Mouse (Mus musculus) spleen, postnatal 4 days (tissue): ENCODE measurements around the gene Nxph3.

ENCODE experiments used
- DNase-seq, 2 experiments: peaks; one replicate each; pipeline ENCODE4 v3.0.0; 2022; ENCODE audit warnings: low spot score in 2 of 2

The Nxph3 gene

DNA sequence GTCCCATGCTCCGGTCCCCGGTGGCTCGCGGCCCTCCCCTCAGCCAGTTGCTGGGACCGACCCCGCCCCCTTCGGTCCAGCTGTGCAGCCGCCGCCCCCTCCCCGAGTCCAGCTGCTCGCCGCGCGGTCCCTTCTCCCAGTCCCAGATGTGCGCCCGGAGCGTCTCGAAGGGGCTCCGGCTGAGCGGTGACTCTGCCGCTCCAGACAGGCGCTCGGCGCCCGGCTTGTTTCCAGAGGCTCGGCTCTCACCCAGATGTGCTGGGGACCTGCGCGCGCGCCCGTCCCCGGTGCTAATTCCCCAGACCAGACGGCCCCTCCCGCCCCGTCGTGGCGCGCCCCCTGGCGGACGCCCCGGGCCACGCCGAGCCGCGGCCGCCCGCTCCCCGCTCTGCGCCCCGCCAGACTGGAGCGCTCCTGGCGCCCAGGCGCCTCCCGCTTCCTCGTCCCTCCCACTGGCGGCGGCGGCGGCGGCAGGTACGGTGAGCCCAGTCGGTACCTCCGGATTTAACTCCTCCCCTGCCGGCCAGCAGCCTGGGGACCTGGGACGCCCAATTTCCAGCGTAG lies at the start of gene Nxph3:
Nxph3 (minus strand) TSS at position 273 of the 564 bp plus-strand sequence.
- DNase-seq: peak; percentile 46 to 87

DNA sequence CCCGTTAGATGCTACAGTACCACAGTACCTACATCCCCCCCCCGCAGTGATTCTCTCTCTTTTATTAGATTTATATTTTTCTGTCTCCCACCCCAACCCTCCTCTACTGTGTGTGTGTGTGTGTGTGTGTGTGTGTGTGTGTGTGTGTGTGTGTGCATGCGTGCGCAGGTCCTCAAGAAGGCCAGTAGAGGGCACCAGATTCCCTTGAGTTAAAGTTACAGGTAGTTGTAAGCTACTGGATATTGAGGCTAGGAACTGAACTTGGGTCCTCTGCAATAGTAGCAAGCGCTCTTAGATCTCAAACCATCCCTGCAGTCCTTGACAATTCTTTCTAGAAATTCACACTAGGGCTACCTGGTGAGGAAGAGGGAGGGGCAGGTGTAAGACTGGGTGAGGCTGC lies 49.5 kb upstream of the Nxph3 start:
- DNase-seq: no peak

DNA sequence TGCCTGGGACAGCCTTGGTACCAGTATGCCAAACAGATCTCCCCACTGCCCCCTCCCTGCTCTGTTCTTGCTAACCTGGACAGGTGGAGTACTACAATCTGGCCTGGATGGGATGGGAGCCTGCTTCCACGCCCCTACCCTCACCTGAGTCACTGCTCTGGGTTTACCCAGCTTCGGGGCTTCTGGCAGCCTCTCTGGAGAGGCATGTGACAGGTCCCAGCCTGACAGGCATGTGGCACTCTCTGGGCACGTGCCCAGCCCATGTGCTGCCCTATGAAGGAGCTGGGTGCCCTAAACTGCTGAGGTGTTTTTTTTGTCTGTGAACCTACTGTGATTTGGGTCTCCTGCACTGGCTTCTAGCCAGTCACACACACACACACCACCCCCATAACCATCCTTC lies 46.4 kb upstream of the Nxph3 start:
- no peak for DNase-seq

DNA sequence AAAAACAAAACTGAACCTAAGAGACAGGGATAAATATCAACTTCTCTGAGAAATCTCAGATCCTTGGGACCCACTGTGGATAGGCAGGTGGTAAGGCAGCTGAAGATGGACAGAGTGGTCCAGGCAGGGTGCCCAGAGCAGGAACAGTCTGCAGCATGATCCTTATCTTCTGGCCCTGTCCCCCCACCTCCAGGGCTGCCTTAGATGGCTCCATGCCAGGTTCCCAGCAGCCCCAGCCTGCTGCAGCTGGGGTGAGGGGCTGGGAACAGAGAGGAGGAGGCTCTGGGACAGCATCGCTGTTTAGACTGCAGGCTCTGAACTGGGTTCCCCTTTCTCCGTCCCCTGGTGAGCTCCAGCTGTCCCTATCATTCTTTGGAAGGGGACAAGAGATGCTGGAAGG lies 45.4 kb upstream of the Nxph3 start:
- no peak for DNase-seq

DNA sequence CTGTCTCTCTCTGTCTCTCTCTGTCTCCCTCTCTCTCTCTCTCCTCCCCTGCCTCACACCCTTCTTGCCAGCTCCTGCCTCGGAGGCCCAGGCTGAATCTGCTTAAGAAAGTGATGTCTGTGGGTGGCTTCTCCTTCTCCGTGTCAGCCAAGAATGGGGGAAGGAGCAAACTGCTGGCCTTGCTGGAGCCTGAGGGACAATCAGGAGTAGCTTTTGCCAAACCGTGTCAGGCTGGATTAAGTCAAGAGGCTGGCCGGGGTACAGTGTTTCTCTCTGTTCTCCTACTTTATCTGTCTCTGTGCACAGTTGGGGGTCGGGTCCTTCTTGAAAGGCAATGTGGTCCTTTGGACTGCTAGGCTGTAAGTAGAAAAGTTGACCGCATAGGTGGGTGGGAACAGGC lies 43.3 kb upstream of the Nxph3 start:
- DNase-seq: no peak

DNA sequence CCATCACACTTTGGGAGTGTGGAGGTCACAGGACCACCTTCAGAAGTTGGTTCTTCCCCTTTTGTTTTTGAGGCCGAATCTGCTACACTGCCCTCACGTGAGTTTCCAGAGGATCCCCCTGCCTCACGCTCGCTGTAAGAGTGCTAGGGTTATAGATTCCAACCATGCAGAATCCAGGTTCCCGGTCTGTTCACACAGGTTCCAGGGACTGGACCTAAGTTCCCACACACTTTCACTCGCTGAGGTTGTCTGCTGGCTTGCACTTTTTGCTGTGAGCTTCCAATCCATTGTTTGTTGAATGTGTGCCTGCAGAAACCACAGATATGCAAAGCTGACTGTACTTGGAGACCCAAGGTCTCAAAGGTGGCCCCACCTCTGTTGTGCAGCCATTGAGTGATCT lies 42.7 kb upstream of the Nxph3 start:
- DNase-seq: no peak

DNA sequence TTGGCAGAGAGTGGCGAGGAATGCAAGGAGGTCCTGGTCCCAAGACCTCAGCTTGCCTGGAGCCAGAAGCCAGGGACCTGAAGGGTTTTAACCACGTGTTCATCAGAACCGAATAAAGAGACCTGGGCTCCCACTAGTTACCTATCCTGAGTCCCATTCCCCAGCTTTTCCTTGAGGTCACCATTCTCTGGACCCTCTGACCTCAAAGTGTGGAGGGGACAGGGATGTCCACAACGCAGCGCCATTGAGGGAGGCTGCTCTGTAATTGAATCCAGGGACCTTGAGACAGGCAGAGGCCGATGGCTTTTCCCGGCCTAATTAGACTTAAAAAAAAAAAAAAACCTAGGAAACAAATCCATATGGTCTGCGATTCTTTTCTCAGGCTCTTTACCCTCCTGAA lies 40.9 kb upstream of the Nxph3 start:
- DNase-seq: no peak

DNA sequence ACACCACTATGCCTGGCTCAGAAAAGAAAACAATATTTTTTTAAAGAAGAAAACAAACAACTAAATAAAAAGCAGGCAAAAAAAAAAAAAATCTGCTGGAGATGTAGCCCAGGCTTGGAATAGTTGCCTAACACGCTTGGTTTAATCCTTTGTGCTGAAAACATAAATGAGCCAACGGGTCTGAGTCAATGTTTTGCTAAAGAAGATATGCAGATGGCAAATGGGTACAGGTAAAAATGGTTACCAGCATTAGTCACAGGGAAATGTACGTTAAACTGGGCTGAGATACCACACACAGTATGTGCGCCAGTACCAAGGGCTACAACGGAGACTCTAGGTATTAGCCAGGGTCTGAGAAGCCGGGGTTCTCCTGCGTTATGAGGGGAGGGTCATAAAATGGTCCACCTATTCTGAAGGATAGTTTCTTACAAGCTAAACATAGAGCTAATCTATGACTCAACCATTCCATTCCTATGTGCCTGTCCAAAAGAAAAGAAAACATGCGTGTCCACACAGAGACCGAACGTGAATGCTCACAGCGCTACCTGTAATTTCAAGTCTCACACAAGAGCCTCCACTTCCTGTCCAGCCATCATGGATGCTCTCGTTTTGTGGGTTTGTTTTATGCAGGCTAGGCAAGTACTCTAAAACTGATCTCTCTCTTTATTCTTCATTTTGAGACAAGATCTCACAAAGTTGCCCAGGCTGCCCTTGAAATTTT lies 36.1 kb upstream of the Nxph3 start:
- DNase-seq: no peak

DNA sequence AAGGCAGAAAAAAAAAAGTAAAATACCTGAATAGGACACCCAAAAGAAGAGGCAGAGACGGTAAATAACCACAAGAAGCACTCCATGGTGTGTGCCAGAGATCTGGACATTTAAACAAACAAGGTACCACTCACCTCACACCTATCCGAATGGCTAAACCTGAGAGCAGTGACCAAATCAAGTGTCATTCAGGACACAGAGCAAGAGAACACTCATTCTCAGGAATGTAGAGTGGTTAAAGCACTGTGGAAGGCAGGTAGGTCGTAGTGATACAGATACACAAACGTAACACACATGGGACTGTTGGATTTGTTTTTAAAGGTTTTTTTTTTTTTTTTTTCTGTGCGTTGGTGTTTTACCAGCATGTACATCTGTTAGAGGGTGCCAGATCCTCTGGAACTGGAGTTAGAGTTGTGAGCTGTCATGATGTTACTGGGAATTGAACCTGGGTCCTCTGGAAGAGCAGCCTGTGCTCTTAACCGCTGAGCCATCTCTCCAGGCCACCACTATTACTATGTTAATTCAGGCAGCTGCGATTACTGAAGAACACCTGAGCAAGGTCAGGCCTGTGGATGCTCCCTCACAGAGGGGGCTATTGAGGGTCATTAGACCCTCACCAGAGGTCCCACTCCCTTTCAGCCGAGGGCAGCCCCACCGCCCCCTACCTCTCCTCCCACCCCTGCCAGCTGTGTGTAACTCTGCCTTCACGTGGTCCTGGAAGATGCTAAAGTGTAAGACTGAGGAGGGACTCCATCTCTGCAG lies 31.8 kb upstream of the Nxph3 start:
- no peak for DNase-seq

DNA sequence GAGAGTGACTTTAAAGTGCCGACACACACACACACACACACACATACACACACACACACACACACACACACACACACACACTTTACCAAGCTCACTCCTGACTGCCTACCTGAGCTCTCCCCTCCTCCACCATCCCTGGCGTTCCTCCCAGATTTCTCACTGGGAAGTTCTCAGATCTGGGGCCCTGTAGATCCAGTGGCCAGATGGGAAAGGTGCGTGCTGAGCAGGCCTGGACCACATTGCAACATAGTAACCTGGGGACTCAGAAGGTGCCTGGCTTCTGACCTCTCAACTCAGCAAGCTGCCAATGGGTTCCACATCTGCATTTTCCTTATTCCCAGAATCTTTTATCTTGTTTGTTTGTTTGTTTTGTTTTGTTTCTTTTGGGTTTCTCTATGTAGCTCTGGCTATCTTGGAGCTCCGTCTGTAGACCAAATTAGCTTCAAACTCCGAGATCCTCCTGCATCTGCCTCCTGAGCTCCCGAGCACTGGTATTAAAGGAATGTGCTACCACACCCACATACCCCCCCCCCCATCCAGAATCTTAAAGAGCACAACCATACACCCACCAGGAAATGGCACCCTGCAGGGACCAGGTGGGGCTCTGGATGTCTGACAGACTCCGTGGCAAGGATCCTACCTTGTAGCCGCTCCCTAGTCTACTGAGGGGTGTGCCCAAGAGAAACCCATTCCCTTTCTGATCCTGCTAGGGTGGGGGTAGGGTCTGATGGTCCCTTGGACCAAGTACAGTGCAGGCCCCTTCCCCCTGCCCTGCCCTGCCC lies 30.4 kb upstream of the Nxph3 start:
- DNase-seq: no peak

DNA sequence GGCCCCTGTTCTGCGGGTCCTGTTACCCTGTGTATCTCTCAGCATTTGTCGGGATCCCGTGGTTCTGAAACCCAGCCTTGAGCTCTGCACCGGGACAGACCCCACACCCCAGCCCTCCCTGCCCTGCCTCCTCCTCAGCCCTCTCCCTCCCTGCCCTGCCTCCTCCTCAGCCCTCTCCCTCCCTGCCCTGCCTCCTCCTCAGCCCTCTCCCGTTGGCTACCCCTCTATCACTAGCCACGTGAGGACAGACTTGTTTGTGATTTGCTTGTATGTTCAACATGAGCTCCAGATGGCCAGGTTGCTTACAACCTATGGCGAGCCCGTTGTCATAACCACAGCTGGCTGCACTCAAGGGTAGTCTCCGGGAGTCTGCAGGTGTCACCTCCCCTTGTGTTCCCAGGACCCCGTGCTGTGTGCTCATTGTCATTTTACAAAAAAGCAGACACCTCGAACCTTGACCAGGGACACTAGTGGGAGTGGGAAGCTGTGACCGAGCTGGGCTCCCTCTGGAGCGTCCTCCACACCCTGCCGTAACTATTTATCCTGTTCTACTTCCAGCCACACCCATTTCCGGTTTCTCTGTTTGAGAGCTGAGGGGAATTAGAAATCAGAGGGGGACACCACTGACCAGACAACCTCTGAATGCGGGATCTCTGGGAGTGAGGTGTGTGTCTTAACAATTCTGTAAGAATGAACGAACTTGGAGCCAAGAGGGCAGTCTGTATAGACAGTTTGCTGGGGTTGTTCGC lies 26.4 kb upstream of the Nxph3 start:
- no peak for DNase-seq

DNA sequence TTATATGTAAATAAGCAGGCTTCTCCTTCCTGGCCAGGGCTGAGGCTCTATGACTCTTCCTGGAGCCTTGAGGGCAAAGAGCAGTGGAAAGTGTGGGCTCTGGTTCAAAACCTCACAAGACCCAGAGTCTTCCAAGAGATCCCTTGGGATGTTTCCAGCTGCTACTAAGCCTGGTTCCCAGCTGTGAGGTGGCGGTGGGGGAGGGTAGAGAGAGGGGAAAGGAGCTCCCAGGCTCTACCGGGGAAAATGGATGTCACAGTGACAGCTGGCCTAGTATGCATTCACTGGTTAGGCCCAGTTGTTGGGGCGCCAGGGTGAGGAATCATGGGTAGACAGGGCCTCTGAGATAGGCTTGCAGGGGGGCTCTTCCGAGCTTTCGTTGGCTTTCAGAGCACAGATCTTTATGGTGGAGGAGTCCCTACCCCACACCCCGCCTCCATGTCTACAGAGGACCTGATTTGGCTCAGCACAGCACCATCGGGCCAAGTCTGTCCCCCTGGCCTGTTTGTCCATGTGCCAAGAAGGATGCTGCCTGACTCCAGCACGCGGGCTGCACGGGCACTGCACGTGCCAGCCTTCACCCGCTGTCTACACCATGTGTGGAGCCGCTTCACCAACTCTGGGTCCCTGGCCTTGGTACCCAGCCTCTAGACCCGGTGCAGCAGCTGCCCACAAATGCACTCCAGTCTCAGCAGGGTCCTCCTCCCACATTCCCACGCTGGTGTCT lies 24.2 kb upstream of the Nxph3 start:
- DNase-seq: no peak

DNA sequence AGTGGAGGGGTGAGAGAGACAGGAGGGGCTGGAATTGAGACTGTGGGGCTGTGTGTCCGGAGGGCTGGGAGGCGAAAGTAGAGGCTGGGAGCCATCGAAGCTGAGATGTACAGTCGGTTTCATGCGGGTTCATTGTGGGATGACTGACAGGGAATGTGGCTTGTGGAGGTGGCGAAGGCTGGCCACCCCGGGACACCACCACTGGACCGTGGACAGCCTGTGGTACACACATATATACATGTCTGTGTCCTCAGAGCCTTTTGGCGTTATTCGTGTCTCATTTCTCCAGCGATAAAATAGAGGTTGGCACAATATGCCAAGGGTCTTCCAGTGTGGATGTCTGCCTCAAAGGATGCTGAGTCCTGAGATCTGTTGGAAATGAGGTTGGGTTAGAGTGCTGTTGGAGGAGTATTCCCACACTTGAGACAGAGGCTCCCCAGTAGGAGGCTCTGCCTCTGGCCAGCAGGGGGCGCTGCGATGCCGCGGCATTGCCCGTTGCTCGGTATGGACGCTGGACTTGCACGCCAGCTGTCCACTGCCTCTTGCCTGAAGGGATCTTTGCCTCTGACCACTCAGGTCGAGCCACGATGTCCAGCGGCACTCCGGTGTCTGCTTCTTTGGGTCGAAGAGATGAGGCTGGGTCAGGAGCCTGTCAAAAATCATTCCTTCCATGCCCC lies 19.3 kb upstream of the Nxph3 start:
- DNase-seq: peak; percentile 74 to 93

DNA sequence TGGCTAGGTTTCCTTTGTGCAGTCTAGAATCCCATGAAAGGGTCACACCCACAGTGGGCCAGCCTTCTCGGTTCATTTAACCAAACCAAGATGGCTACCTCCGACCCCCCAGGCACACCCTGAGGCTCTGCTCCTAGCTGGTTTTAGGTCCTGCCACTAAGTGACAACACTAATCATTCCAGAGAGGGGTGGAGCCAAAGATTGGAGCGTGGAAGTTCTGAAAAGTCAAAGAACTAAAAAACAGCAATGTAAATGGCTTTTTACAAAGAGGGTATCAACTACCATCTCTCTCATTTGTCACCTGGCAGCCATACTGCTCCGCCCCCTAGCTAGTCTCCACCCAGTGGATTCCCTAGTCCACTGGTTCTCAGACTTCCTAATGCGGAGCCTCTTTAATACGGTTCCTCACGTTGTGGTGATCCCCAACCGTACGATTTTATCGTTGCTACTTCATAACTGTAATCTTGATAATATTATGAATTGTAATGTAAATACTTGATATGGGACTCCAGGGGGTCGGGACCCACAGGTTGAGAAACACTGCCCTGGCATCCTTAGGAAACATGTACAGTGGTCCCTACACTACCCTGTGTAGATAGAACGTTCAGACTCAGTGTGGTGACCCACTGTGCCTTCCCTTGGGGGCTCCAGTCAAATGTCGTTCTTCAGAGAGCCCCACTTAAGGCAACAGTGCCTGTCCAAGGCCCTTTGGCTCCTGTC lies 18.1 kb upstream of the Nxph3 start:
- DNase-seq: no peak

DNA sequence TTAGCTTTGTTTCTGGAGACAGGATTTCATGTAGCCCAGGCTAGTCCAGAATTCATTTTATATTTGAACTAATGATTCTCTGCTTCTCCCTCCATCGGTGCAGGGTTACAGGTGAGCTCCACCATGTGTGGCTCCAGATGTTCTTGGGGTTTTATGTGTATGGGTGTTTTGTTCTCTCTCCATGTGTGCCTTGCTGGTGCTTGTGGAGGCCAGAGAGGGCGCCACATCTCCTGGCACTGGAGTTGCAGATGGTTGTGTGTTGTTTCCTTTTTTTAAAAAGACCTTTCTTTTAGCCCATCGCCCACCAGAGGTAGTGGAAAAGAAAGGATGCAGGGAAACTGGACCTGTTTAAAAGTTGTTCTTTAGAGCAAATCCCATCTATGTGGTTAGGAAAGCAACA lies 13.9 kb upstream of the Nxph3 start:
- no peak for DNase-seq

DNA sequence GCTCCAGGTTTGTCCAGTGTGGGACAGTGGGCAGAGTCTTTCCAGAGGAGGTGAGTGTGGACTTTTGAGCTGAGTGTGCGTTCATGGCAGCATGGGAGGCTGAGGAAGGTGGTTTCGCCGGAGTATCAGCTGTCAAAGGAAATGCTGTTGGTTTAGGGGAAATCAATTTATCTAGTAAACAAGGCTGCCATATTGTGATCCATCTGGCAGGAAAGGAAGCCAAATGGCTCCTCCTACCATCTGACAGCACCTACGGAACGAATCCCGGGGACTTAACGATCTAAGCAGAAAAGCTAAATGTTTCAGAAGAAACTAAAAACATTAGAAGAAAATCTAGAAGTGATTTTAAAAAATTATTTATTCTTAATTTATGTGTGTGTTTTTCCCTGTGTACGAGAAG lies 12.9 kb upstream of the Nxph3 start:
- DNase-seq: no peak

DNA sequence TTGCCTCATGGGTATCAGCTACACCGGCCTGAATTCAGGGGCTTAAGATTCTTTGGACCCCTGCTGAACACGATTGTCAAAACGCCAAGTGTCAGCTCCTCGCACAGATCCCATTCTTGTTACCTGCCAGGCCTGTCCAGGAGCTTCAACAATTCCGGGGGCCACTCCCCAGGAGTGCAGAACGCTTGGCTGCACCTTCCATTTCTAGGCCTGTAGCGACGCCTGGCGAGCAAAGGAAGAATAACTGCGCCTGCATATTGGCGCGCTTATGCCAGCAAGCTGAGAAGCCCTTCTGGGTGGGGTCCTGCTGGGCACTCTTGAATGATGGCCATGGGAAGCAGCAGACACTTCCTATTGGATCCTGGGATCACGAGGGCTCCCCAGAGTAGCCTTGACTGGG lies 7.2 kb upstream of the Nxph3 start:
- peak; percentile 66 to 86 for DNase-seq

DNA sequence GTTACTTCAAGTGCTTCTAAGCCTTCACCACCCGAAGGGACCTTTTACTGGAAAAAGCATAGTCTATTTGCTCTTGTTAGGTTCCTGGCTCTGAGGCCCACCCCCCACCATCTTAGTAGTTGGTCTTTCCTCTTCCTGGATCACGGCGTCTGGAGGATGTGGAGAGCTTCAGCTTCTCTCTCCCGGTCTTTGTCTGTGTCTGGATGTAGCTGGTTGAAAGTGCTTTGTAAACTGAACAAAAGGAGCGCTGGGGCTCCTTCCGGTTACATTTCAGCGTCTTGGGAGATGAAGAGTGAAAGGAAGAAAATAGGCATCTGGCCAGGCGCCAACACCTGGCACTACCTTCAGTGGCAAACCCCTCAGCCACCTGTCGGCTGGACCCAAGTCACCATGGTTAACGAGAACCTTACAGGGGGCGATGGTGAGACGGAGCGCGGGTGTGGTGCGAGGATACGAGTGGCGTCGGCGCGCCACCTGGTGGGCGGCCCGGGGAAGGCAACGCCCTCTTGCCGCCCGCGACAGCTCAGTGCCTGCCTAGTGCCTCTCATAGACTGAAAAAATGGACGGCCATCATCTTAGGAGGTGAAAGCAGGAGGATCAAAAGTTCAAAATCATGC lies 6.2 kb upstream of the Nxph3 start:
- DNase-seq: peak; percentile 83 to 95

DNA sequence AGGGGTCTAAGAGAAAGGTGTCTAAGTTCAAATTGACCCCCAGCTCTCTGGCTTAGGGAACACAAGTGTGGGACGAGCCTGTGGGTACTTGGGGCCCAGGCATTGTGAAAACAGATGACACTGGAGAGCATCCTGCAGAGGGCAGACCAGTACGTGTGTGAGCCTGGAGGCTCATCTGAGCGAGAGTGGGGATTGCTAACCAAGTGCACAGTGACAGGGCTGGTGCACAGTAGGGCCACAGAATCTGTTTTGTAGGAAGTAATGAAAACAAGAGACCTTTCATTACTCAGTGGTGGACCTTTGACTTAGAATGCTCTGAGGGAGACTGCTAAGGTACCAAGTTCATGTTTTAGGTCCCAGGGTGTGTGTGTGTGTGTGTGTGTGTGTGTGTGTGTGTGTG lies 5.6 kb upstream of the Nxph3 start:
- no peak for DNase-seq
